Mouse (Mus musculus) C2C12 (cell line): ENCODE data around the gene Rai14.
A peak's percentile ranks its signal among the peaks of the same experiment; 100 is the strongest.

Experiments
- CTCF ChIP-seq: IDR thresholded peaks from one replicate; pipeline ENCODE4 v1.5.1; 2011; ENCODE audit not compliant: control insufficient read depth, insufficient read depth, insufficient read length
- USF1 ChIP-seq: IDR thresholded peaks from one replicate; pipeline ENCODE4 v1.6.1; 2011; ENCODE audit warnings: low read depth, mild to moderate bottlenecking, control low read depth, moderate library complexity

- TF ChIP-seq USF1 (peak; percentile 59), CTCF (no peak)
Observed at GRCm38 (mm10) chr15:10760006-10760405, 45.6 kb upstream of the Rai14 start.
